Mouse (Mus musculus): Measurements from ENCODE around the gene Zfp981.
"Not testable (repeated sequence)": the region's sequence is repeated elsewhere in the genome, so short reads cannot be mapped to it uniquely, and the experiment has no call there.

Gene Zfp981

DNA sequence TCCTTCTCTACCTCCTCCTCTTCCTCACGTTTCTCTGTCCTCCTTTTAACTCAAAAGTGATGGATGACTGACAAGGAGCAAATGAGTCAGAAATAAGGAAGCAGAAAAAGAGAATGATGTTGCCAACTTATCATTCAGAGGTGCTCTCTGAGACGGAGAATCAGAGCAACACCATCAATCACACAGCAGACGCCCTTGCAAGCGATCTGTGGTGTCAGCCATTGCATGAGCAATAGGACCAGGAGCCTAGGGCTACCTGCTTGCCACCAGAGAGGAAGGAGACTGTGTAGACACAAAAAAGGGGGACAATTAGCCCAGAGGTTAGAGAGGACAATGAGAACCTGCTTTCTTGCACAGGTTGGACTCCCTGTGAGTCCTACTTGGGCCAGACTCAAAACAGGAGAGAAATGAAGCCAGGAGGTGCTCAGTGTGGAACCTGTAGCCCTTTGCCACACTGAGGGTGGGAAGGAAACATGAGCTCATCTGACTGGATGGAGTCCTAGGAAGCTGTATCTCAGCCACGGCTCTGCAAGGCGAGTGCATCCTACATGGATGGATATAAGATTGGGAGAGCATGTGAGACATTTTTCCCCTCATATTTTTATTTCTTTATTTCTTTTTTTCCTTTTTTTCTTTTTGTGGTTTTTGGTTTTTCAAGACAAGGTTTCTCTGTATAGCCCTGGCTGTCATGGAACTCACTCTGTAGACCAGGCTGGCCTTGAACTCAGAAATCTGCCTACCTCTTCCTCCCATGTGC lies 16.5 kb upstream of the Zfp981 start:
- not testable (repeated sequence) for DNase-seq (ENCODE audit: low read depth, low spot score)

DNA sequence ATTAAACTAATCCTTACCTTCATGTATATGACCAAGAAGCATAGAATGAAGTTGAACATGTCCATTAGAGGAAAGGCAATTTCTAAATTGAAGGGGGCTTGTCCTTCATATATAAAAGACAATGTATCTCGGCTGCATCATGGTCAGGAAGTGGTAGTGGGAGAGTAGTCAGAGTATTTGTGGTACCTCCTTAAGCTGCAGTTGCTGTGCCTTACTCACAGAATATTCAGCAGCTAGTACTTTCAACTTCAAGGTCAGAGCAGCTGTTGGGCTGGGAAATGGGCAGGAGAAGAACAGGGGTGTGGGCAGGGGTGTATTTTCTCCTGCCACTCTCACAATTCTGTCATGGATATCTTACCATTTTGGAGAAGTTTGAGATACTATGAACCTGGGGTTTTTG lies 15.1 kb upstream of the Zfp981 start:
- DNase-seq (ENCODE audit: low read depth, low spot score) = not testable (repeated sequence)

DNA sequence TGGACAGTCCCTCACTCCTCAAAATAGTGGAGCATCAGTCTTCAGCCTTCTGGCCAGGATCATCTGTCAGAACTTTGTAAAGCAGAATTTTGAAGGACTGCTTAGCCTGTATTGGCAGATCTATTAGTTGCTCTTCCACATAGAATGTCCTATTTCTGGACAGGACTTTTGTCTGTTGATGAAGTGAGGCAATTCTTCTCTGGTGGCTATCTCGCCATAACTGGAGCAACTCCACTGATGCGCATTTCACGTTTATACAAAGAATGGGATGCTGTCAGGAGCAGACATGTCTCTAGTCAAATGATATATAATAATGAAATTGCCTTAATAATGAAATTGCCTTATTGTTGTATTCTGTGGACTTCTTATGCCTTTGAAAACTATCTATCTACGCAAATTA lies 12.6 kb upstream of the Zfp981 start:
- not testable (repeated sequence) for DNase-seq (ENCODE audit: low read depth, low spot score)

- not testable (repeated sequence) for DNase-seq (ENCODE audit: low read depth, low spot score)
Observed at GRCm38 (mm10) chr4:146491993-146492392, 9.8 kb upstream of the Zfp981 start.

DNA sequence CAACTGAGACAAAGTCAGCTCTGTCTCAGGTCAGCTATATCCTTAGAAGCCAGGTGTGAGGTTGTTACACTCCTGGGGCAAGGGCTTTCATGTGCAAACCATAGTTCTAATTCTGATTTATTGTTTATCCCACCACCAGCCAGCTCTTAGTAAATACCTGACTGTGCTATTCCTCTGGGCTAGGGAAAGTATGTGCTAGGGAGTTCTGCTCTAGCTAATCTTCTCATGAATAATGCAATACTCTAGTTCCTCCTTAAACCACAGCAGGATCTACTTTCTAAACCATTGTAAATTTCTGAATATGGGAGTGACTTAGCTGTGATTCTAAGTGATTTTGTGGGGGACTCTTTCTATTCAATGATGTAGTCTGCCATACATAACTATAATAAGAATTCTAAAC lies 9.4 kb upstream of the Zfp981 start:
- DNase-seq (ENCODE audit: low read depth, low spot score) = no peak

GRCm38 (mm10) chr4:146492851-146493250 lies 9.0 kb upstream of the Zfp981 start:
- no peak for DNase-seq (ENCODE audit: low read depth, low spot score)

DNA sequence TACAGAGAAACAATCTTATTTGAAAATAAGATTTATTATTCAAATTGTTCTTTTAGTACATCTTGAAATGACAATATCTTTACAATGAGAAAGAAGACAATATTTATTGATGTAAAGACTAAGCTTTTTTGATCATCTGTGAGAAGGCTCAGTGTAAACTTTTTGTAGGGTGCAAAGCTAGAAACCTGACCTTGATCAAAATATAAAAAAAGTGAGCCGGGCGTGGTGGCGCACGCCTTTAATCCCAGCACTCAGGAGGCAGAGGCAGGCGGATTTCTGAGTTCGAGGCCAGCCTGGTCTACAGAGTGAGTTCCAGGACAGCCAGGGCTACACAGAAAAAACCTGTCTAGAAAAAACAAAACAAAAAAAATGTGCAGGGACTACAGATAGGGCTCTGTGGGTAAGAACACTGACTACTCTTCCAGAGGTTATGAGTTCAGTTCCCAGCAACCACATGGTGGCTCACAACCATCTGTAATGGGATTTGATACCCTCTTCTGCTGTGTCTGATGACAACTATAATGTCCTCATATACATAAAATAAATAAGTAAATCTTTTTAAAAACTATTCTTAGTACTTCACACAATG lies 8.4 kb upstream of the Zfp981 start:
- not testable (repeated sequence) for DNase-seq (ENCODE audit: low read depth, low spot score)

DNA sequence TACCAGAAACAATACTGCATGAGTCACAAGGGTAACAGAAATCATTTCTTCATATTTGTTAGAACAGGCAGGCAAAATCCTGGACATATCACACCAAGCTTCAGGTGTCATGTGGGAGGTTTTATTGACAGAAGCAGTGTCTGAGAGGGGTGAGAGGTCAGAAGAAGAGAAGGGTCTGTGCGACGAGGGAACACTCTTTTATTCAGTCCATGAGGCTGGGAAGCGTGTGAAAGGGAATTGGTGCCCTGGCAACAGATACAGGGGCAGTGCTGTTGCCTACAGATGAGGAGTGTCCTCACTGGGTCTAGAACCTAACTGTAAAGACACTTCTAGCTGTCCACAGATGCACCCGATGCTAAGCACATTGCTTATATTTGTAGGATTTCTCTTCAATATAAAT lies 6.8 kb upstream of the Zfp981 start:
- DNase-seq (ENCODE audit: low read depth, low spot score) = no peak

- DNase-seq (ENCODE audit: low read depth, low spot score) = not testable (repeated sequence)
Observed at GRCm38 (mm10) chr4:146497695-146498275, 4.0 kb upstream of the Zfp981 start.

- DNase-seq (ENCODE audit: low read depth, low spot score) = not testable (repeated sequence)
Observed at GRCm38 (mm10) chr4:146509029-146509428, 7.2 kb downstream of the Zfp981 start.

GRCm38 (mm10) chr4:146511871-146512270 lies 10.0 kb downstream of the Zfp981 start:
- DNase-seq (ENCODE audit: low read depth, low spot score) = not testable (repeated sequence)

GRCm38 (mm10) chr4:146516474-146516873 lies 14.6 kb downstream of the Zfp981 start:
- no peak for DNase-seq (ENCODE audit: low read depth, low spot score)

GRCm38 (mm10) chr4:146517150-146517549 lies 15.3 kb downstream of the Zfp981 start:
- DNase-seq (ENCODE audit: low read depth, low spot score) = not testable (repeated sequence)

DNA sequence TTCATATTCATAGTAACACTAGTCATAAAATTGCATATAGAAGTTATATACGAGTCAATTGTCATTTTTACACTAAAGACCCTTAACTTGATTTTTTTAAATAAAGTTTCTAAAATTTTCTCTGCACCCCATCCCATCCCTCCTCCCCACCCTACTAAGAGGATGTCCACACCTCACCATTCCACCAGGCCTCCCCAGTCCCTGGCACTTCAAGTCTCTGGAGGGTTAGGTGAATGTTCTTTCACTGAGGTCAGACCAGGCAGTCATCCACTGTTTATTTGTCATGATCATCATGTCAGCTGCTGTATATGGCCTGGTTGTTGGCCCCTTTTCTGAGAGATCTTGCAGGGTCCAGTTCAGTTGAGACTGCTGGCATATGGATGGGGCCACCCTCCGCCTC lies 18.9 kb downstream of the Zfp981 start:
- DNase-seq (ENCODE audit: low read depth, low spot score) = no peak

DNA sequence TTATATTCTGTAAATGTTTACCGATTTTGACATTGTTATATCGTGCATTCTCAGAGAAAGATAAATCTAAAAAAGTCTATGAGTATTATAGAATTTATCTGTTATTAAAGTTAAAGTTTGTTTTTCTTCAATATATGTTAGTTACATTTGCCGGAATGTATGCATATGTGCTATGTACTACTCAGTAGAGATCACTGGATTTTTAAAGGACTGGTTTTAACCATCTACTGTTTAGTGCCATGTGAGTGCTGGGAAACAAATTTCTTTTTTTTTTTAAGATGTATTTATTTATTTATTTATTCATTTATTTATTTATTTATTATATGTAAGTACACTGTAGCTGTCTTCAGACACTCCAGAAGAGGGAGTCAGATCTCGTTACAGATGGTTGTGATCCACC lies 32.7 kb downstream of the Zfp981 start:
- DNase-seq (ENCODE audit: low read depth, low spot score) = no peak

GRCm38 (mm10) chr4:146535883-146536282 lies 34.1 kb downstream of the Zfp981 start:
- DNase-seq (ENCODE audit: low read depth, low spot score) = no peak

GRCm38 (mm10) chr4:146579905-146580873 lies 78.4 kb downstream of the Zfp981 start:
- DNase-seq (ENCODE audit: low read depth, low spot score) = not testable (repeated sequence)

Data from telencephalon, adult 2 months (tissue).